Mouse (Mus musculus): ENCODE measurements around the gene Dlx2.

Dlx2 gene

GRCm38 (mm10) chr2:71534242-71535052, 12.1 kb downstream of the Dlx2 start:
- no peak for DNase-seq

GRCm38 (mm10) chr2:71533094-71533493, 13.5 kb downstream of the Dlx2 start:
- DNase-seq: no peak

- no peak for DNase-seq
Observed at GRCm38 (mm10) chr2:71531990-71532970, 14.3 kb downstream of the Dlx2 start.

GRCm38 (mm10) chr2:71531124-71531590, 15.4 kb downstream of the Dlx2 start:
- no peak for DNase-seq

GRCm38 (mm10) chr2:71530391-71531123, 16.0 kb downstream of the Dlx2 start:
- no peak for DNase-seq

- DNase-seq: no peak
Observed at GRCm38 (mm10) chr2:71529511-71530351, 16.8 kb downstream of the Dlx2 start.

GRCm38 (mm10) chr2:71528714-71529510, 17.6 kb downstream of the Dlx2 start:
- no peak for DNase-seq

GRCm38 (mm10) chr2:71528014-71528713, 18.4 kb downstream of the Dlx2 start, which contains the start of gene Dlx1:
TSS of gene Dlx1 (plus strand) at chr2:71528113.
- DNase-seq: no peak

- no peak for DNase-seq
Observed at GRCm38 (mm10) chr2:71527323-71528013, 19.1 kb downstream of the Dlx2 start.

GRCm38 (mm10) chr2:71526595-71527322, 19.8 kb downstream of the Dlx2 start:
- DNase-seq: no peak

- no peak for DNase-seq
Observed at GRCm38 (mm10) chr2:71524763-71525162, 21.8 kb downstream of the Dlx2 start.

GRCm38 (mm10) chr2:71523431-71523830, 23.1 kb downstream of the Dlx2 start:
- no peak for DNase-seq

GRCm38 (mm10) chr2:71522871-71523270, 23.7 kb downstream of the Dlx2 start:
- no peak for DNase-seq

GRCm38 (mm10) chr2:71517466-71518099, 29.0 kb downstream of the Dlx2 start:
- no peak for DNase-seq

GRCm38 (mm10) chr2:71516995-71517394, 29.6 kb downstream of the Dlx2 start:
- no peak for DNase-seq

GRCm38 (mm10) chr2:71512326-71512725, 34.2 kb downstream of the Dlx2 start:
- no peak for DNase-seq

- no peak for DNase-seq
Observed at GRCm38 (mm10) chr2:71511209-71511608, 35.3 kb downstream of the Dlx2 start.

- DNase-seq: no peak
Observed at GRCm38 (mm10) chr2:71504852-71505251, 41.7 kb downstream of the Dlx2 start.

Measured in right cerebral cortex, postnatal 14 days (tissue).